Mouse (Mus musculus) myocyte (in vitro differentiated cells): Measurements from ENCODE around the gene Ffar2. TPM values are rescaled to one million over a fixed set of nuclear protein-coding genes. Genes with fewer than 3 reads are reported as not detected.

Source experiments
- H3K27me3 ChIP-seq: one replicate; pipeline ENCODE4 v1.6.1; 2011; ENCODE audit not compliant: control insufficient read depth, insufficient read depth, insufficient read length
- H3K36me3 ChIP-seq: one replicate; pipeline ENCODE4 v1.6.1; 2011; ENCODE audit not compliant: control insufficient read depth, insufficient read depth
- H3K4me2 ChIP-seq: one replicate; pipeline ENCODE4 v1.6.1; 2011; ENCODE audit warnings: low read depth, control low read depth
- H3K4me3 ChIP-seq: one replicate; pipeline ENCODE4 v1.5.1; 2011; ENCODE audit warnings: mild to moderate bottlenecking, control low read depth, moderate library complexity
- H3K79me2 ChIP-seq: one replicate; pipeline ENCODE4 v1.6.1; 2011; ENCODE audit not compliant: control insufficient read depth, insufficient read depth
- H3ac ChIP-seq: one replicate; pipeline ENCODE4 v1.6.1; 2011; ENCODE audit not compliant: control insufficient read depth, insufficient read length
- CEBPB ChIP-seq: IDR thresholded peaks from 2 replicates; pipeline ENCODE4 v1.6.1; 2011; ENCODE audit warnings: mild to moderate bottlenecking, moderate library complexity; ENCODE audit not compliant: poor library complexity, insufficient read depth, severe bottlenecking
- E2F4 ChIP-seq: IDR thresholded peaks from one replicate; pipeline ENCODE4 v1.6.1; 2011; ENCODE audit warnings: mild to moderate bottlenecking, control low read depth, moderate library complexity; ENCODE audit not compliant: insufficient read depth
- MAX ChIP-seq: IDR thresholded peaks from one replicate; pipeline ENCODE4 v1.6.1; 2011; ENCODE audit warnings: low read depth, mild to moderate bottlenecking, control low read depth
- MYOD1 ChIP-seq, 3 experiments: IDR thresholded peaks; one replicate each; pipeline ENCODE4 v1.6.1; 2011; ENCODE audit warnings: control low read depth in 2 of 3, low read depth in 2 of 3, mild to moderate bottlenecking in 2 of 3, moderate library complexity in 1 of 3; ENCODE audit not compliant: insufficient read length in 2 of 3, control insufficient read depth in 1 of 3
- MYOG ChIP-seq, 3 experiments: IDR thresholded peaks; one replicate each; pipeline ENCODE4 v1.6.1; 2011; ENCODE audit warnings: control low read depth in 2 of 3, low read depth in 2 of 3, mild to moderate bottlenecking in 2 of 3; ENCODE audit not compliant: insufficient read length in 2 of 3, control insufficient read depth in 1 of 3, insufficient read depth in 1 of 3
- POLR2A ChIP-seq: IDR thresholded peaks from one replicate; pipeline ENCODE4 v1.6.1; 2011; ENCODE audit warnings: low read depth, mild to moderate bottlenecking, control low read depth, moderate library complexity; ENCODE audit not compliant: insufficient read length
- POLR2AphosphoS2 ChIP-seq: IDR thresholded peaks from one replicate; pipeline ENCODE4 v1.6.1; 2011; ENCODE audit warnings: low read depth, control low read depth; ENCODE audit not compliant: insufficient read length
- REST ChIP-seq: IDR thresholded peaks from one replicate; pipeline ENCODE4 v1.6.1; 2011; ENCODE audit warnings: mild to moderate bottlenecking, control low read depth, moderate library complexity; ENCODE audit not compliant: insufficient read depth, insufficient read length
- SRF ChIP-seq: IDR thresholded peaks from one replicate; pipeline ENCODE4 v1.6.1; 2011; ENCODE audit warnings: low read depth; ENCODE audit not compliant: control insufficient read depth, insufficient read length
- TCF12 ChIP-seq: IDR thresholded peaks from one replicate; pipeline ENCODE4 v1.6.1; 2011; ENCODE audit warnings: mild to moderate bottlenecking, control low read depth; ENCODE audit not compliant: poor library complexity, insufficient read depth, severe bottlenecking
- TCF3 ChIP-seq: IDR thresholded peaks from one replicate; pipeline ENCODE4 v1.6.1; 2011; ENCODE audit warnings: low read depth, control low read depth; ENCODE audit not compliant: insufficient read length
- USF1 ChIP-seq: IDR thresholded peaks from one replicate; pipeline ENCODE4 v1.6.1; 2011; ENCODE audit warnings: low read depth, mild to moderate bottlenecking, control low read depth, moderate library complexity
- polyA plus RNA-seq: library from polyadenylated mRNA; unstranded; fragments of >200 nt; fragmentation: generic; extraction: Trizol; gene quantifications from one replicate; pipeline ENCODE4 v1.2.1, GENCODE M21; 2012; ENCODE audit warnings: missing spikeins

Ffar2 gene
- polyA plus RNA-seq, 1 experiment: not detected

DNA sequence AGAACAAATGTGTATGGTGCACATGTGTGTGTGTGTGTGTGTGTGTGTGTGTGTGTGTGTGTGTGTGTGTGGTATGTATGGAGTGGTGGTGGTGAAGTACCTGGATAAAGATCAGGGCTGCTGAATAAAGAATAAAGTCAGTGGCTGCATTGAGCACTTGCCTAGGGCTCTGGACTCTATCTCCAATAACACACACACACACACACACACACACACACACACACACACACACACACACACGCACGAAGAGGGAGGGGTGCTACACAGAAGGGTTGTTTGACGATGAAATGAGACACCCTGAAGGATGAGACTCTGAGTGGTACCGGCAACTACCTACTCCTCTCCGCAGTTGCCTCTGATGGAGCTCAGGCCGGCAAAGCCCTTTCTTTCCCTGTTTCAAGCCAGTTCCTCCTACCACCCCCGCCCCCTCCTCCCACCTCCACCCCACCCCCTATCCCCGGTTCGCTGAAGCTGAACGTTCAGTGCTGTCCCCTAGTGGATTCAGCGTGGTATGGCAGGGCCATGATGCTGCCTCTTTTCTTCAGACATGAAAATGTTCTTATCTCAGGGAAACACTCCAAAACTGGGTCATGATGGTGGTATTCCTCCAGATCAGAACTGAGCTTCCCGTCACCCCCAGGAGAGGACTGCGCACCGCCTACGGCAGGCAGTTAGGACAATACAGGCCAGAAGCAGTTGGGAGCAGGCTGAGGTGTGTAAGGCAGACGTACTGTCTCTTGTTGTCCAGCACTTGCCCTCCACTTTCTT, 36.2 kb upstream of the Ffar2 start:
- peaks cover 58% of the 10 kb centered on the region for H3K27me3 ChIP-seq
- H3K4me3 ChIP-seq: no peak overlapping the region
- TF ChIP-seq E2F4: no peak
- no peak for TF ChIP-seq TCF12
- no peak for TF ChIP-seq TCF3
- TF ChIP-seq CEBPB: no peak
- no peak for TF ChIP-seq POLR2A
- no peak for TF ChIP-seq MYOD1 (IDR thresholded peaks at IDR 0.05; ENCODE audit: control insufficient read depth in 1 of 3, insufficient read length in 2 of 3, low read depth in 2 of 3)

DNA sequence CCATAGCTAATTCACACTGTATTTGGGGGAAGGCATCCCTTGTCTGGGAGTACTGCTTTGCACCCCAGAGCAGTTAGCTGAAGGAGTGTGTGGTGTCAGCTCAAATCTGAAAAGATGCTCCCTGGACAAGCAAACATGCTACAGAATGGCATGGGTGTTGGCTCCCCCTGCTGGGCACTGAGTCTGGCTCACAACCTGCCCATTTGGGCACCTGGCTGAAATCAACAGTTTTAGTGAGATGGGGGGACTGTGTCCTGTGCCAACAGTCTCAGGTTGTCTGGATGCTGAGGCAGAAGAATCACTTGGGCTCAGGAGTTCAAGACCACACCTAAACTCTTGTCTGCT, 35.7 kb upstream of the Ffar2 start:
- peaks cover 63% of the 10 kb centered on the region for H3K27me3 ChIP-seq
- no peak overlapping the region for H3ac ChIP-seq
- no peaks in the 10 kb centered on the region for H3K36me3 ChIP-seq
- TF ChIP-seq POLR2AphosphoS2 (no peak), USF1 (no peak), CEBPB (no peak), SRF (no peak), MAX (no peak), MYOG (IDR thresholded peaks at IDR 0.05; ENCODE audit: control insufficient read depth in 1 of 3, insufficient read depth in 1 of 3, insufficient read length in 2 of 3, low read depth in 2 of 3) (no peak), E2F4 (no peak), REST (no peak), MYOD1 (IDR thresholded peaks at IDR 0.05; ENCODE audit: control insufficient read depth in 1 of 3, insufficient read length in 2 of 3, low read depth in 2 of 3) (no peak), POLR2A (no peak), TCF12 (no peak), TCF3 (no peak)
- no peak overlapping the region for H3K4me3 ChIP-seq
- H3K4me2 ChIP-seq: no peak overlapping the region
- H3K79me2 ChIP-seq: no peaks in the 10 kb centered on the region

More for the DNA sequence above, 36.2 kb upstream of the Ffar2 start:
- Histone ChIP-seq H3ac (no peak overlapping the region), H3K4me2 (no peak overlapping the region), H3K79me2 (no peaks in the 10 kb centered on the region), H3K36me3 (no peaks in the 10 kb centered on the region)

DNA sequence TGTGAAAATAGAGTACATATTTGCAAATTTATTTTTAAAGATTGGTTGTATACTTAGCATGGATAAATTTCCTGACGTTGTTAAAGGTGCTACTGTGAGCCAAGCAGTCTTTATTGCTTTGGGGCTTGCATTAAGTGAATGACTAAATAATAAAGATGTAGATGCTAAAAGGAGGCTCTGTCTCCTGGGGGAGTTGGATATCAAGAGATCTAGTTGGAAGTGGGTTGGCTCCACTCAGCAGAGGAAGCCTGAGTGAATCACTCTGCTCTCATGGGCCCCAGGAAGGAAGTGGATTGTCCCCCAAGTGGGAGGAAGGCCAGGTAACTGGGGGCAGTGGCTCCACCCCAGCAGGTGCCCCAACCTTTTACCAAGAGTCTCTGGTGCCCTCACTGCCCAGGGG, 34.2 kb upstream of the Ffar2 start:
- H3K79me2 ChIP-seq: no peaks in the 10 kb centered on the region
- no peaks in the 10 kb centered on the region for H3K36me3 ChIP-seq
- peaks cover 61% of the 10 kb centered on the region for H3K27me3 ChIP-seq
- TF ChIP-seq E2F4 (no peak), MYOG (IDR thresholded peaks at IDR 0.05; ENCODE audit: control insufficient read depth in 1 of 3, insufficient read depth in 1 of 3, insufficient read length in 2 of 3, low read depth in 2 of 3) (no peak), POLR2AphosphoS2 (no peak), CEBPB (no peak), USF1 (no peak), SRF (no peak), TCF3 (no peak), POLR2A (no peak), TCF12 (no peak), MAX (no peak), REST (no peak)
- H3K4me2 ChIP-seq: no peak overlapping the region
- H3ac ChIP-seq: no peak overlapping the region
- H3K4me3 ChIP-seq: no peak overlapping the region

DNA sequence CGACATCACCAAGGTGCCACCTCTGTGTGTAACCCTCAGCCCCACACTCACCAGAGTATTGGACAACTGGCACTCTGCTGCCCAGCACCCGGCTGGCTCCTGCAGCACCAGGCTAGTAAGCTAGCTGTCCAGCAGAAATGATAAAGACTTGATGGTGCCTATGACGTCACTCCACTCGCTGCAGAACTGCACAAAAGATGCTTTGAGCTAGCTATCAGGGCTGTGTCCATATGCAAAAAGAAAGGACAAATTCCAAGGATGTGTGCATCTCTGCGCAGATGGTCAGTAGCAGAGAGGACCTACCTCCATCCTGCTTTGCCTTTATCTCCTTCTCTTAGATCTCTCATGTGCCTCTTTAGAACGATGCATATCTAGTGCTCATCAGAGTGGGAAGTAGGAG, 32.5 kb upstream of the Ffar2 start, which contains the start of gene Ffar3:
Gene Ffar3, minus strand, starts transcription at position 101 of the 400 bp plus-strand sequence.
- Histone ChIP-seq H3K27me3 (peaks cover 49% of the 10 kb centered on the region), H3K79me2 (no peaks in the 10 kb centered on the region), H3K4me3 (no peak within 1 kb of the TSS), H3K4me2 (no peak within 1 kb of the TSS), H3ac (no peak within 1 kb of the TSS), H3K36me3 (no peaks in the 10 kb centered on the region)
- TF ChIP-seq MYOG (IDR thresholded peaks at IDR 0.05; ENCODE audit: control insufficient read depth in 1 of 3, insufficient read depth in 1 of 3, insufficient read length in 2 of 3, low read depth in 2 of 3) (no peak), POLR2AphosphoS2 (no peak), POLR2A (no peak), TCF12 (no peak), MYOD1 (IDR thresholded peaks at IDR 0.05; ENCODE audit: control insufficient read depth in 1 of 3, insufficient read length in 2 of 3, low read depth in 2 of 3) (no peak), SRF (no peak), USF1 (no peak)

DNA sequence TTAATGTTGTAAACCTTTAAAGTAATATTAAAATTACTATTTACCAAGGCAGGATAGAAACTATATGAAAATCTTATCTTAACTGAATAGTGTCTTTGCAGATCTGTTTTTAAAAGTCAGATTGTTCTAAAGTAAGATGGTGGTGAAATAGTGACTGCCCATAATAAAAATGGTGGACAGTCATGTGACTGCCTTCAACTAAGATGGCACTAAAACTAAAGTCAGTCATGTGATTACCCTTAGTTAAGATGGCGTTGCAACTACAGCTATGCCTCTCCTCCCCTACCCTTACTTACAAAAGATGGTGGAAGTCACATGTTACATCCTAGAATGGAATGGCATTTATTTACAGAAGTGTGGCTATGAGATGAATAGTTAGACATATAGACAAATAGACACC, 27.8 kb upstream of the Ffar2 start:
- TF ChIP-seq POLR2A (no peak), E2F4 (no peak), REST (no peak), USF1 (no peak), MYOG (IDR thresholded peaks at IDR 0.05; ENCODE audit: control insufficient read depth in 1 of 3, insufficient read depth in 1 of 3, insufficient read length in 2 of 3, low read depth in 2 of 3) (no peak), CEBPB (no peak), TCF12 (no peak), TCF3 (no peak), MAX (no peak), MYOD1 (IDR thresholded peaks at IDR 0.05; ENCODE audit: control insufficient read depth in 1 of 3, insufficient read length in 2 of 3, low read depth in 2 of 3) (no peak), POLR2AphosphoS2 (no peak), SRF (no peak)
- H3K36me3 ChIP-seq: no peaks in the 10 kb centered on the region
- H3K4me2 ChIP-seq: no peak overlapping the region
- no peaks in the 10 kb centered on the region for H3K79me2 ChIP-seq
- H3K4me3 ChIP-seq: no peak overlapping the region
- H3K27me3 ChIP-seq: peaks cover 29% of the 10 kb centered on the region
- no peak overlapping the region for H3ac ChIP-seq
